Mouse (Mus musculus): Measurements from ENCODE around the gene Pcyt1b.

DNA sequence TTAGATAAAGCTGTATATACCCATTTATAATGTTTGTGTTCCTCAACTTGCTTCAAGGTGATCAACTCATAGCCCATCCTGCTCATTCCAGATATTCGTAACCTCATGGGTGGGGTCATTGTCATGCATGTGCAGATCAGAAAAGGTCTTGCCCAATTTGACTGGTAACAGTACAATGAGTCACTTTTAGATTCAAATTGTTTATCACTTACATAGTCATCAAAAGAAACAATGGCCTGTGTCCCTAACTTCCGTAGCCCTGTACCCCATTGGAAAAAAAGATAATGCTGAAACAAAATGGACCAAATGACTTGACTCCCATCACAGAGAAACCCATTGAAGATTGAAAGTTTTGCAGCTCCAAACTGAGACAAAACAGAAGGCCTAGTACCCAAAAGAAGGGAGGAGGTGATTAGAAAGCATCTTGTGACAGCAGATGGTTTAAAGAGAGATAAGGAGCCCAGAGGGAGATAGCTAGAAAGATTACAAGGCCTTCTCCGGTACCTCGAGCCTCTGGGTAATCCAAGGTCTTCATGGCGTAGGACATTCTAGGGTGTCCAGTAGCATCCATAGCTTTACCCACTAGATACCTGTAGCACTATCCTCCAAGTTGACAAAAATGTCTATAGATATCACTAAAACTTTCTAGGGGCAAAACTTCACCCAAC lies 9.4 kb downstream of the Pcyt1b start:
- TF ChIP-seq CTCF (IDR thresholded peaks at IDR 0.05; ENCODE audit: low read depth, low read length) (no peak), TAL1 (conservative IDR thresholded peaks at IDR 0.05; ENCODE audit: low read depth, low read length) (0 out of 2 replicates have a peak, but pooled peaks have one; percentile 9), GATA1 (IDR thresholded peaks at IDR 0.05; ENCODE audit: borderline replicate concordance, low read length) (no peak), POLR2AphosphoS5 (IDR thresholded peaks at IDR 0.05; ENCODE audit: insufficient replicate concordance, low read depth, low read length) (no peak)

Data from G1E (cell line).